Mouse (Mus musculus): ENCODE results near the gene Pin1rt1. TPM values are rescaled to one million over a fixed set of nuclear protein-coding genes. Genes with fewer than 3 reads are reported as not detected.

The Pin1rt1 gene
- total RNA-seq, 1 experiment from 2014 or later = not detected

DNA sequence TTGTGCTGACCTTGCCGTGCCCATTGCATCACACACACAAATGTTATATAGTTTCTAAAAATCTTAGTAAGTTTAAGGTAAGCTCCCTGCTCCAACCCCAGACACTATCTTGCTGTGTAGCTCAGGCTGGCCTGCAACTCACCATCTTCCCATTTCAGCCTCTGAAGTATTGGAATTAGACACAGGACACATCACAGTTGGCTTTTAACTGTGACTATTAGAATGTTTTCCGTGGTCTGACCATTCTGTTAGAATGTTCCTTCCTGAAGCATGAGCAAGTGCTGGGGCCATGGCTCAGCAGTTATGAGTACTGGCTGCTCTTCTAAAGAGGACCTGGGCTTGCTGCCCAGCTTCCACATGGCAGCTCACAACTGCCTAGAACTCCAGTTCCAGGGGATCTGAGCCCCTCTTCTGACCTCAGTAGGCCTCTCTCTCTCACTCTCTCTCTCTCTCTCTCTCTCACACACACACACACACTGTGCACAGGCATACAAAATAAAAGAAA lies 1.1 kb upstream of the Pin1rt1 start:
- no peak for ATAC-seq (ENCODE audit: extremely low read depth, insufficient number of reproducible peaks, low FRiP score, poor library complexity, severe bottlenecking)

DNA sequence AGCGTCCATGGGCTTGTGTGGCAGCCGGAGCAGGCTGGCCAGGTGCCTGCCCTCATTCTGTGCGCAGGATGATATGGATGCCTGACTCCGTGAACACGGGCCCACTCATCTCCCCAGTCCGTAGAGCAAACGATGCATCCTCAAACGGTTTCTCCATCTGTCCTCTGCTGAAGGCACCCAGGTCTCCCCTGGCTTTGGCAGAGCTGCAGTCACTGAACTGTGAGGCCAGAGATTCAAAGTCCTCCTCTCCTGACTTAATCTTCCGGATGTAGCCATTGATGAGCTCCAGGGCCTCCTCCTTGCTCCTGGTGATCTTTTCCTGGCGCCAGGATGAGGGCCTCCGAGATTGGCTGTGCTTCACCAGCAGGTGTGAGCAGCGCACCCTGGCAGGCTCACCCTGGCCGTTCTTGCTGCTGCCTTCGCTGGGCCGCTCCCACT lies 1.9 kb downstream of the Pin1rt1 start:
- no peak for ATAC-seq (ENCODE audit: extremely low read depth, insufficient number of reproducible peaks, low FRiP score, poor library complexity, severe bottlenecking)

DNA sequence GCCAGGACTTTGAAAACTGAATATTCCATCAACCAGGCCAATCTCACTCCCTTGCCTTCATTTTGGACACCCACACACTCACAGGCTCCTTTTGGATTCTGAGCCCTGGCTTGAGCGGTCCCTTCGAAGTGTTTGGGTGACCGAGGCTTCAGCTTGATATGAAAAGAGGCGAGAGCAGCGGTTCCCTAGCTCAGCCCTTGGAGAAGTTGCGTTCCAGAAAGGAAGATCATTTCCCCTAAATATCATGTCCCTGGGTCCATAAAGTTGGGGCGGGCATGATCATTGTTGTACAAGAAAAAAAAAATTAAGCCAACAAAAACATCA lies 3.7 kb downstream of the Pin1rt1 start:
- no peak for ATAC-seq (ENCODE audit: extremely low read depth, insufficient number of reproducible peaks, low FRiP score, poor library complexity, severe bottlenecking)

DNA sequence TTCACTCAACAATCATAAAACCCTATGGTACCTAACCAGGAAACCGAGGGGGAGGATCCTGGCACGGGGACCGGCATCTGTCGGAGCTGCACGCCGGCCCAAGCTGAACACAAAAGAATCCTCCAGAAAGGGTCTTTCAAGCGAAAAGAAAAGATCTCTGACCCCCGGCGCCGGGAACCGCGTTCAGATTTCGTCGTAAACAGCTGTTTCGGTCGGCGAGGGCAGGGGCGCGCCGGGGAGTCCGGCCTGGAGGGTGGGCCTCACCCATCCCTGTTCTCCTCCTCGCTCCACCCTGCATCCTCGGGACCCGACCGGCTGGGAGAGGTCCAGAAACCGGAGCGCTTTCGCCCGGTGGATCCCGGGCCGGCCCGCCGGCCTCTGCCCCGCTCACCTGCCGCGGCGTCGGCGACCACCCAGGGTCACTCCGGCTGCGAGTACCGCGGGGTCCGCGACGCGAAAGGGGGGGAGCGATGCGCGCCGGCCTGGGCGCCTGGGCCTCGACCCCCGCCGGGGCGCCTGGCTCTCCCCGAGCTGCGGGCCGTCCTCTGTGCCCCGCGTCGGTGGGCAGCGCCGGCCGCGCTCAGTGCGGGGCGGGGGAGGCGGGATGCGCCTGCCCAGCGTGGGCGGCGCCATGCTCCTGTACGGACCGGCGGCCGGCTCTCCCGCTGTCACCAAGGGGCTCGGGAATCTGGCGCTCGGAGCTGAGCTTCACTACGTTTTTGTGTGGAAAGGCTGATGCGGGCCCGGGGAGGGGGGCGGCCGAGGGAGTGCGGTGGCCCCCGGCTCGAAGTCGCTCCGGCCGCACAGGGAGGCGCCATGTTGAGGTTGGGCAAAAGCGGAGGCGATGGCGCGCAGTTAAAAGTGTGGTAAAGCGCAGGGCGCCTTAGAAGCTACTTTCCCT lies 4.3 kb downstream of the Pin1rt1 start, which contains the start of gene Tcp11l1:
Gene Tcp11l1 (minus strand): TSS at position 585 of the 901 bp plus-strand sequence.
- no peak for ATAC-seq (ENCODE audit: extremely low read depth, insufficient number of reproducible peaks, low FRiP score, poor library complexity, severe bottlenecking)

DNA sequence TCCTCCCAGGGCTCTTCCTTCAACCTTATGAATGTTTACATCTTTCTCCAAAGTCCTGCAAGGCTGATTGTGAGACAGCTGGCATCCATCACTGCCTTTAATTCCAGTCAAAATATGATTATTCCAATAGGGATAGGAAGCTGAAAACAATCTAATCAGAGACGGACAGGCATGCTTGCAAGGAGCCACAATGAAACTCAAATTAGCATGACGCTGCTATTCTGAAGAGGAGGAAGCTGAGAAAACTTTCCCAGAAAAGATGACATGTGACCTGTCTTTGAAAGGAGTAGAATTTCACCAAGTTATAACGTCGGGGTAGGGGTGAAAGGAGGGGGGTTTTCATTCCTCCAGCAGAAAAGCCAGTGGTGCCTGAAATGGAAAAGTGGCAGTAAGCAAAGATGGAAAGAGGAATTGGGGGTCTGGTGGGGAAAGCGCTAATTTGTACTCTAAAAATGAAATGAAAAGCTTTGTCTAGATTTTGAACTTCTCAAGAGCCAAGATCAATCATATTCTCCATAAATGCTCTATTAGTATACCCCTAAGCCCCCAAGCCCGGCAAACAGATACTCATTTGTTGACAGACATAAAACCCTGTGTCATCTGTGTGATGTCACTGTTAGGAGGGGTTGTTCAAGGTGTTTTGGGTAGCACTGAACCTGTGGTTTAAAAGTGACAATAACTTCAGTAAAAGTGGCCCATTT lies 5.4 kb downstream of the Pin1rt1 start:
- no peak for ATAC-seq (ENCODE audit: extremely low read depth, insufficient number of reproducible peaks, low FRiP score, poor library complexity, severe bottlenecking)

DNA sequence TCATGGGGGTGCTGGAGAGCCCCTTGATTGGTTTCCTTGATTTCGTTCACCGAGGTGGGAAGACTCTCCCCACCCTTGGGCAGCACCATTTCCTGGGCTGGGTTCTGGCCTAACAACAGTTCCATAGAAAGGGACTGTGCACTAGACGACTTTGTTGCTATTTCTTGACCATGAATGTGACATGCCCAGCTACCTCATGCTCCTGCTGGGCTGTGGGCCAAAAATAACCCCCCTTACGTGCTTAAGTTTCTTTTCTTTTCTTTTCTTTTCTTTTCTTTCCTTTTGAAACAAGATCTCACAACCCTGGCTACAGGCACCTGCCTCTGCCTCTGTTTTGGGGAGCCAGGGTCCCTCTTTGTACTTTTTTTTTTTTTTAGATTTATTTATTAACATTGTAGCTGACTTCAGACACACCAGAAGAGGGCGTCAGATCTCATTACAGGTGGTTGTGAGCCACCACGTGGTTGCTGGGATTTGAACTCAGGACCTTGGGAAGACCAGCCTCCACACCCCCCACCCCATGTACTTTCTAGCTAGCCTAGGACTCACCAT lies 6.3 kb downstream of the Pin1rt1 start:
- no peak for ATAC-seq (ENCODE audit: extremely low read depth, insufficient number of reproducible peaks, low FRiP score, poor library complexity, severe bottlenecking)

DNA sequence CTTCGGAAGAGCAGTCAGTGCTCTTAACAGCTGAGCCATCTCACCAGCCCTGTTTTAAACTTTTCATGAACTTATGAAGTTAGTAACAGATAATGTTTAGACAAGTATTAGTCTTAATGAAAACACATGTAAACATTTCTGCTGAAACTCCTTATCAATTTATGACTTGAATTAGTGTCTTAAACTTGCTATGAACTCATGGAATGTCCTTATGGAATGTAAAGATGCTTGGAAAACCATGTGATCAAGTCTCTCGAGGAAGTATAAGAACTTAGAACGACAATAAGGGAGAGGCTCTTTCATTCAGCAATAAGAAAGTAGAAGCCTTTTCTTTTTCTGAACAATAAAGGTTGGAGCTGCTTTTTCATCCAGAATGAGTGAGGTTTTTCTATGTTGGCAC lies 11.8 kb downstream of the Pin1rt1 start:
- ATAC-seq (ENCODE audit: extremely low read depth, insufficient number of reproducible peaks, low FRiP score, poor library complexity, severe bottlenecking) = no peak

DNA sequence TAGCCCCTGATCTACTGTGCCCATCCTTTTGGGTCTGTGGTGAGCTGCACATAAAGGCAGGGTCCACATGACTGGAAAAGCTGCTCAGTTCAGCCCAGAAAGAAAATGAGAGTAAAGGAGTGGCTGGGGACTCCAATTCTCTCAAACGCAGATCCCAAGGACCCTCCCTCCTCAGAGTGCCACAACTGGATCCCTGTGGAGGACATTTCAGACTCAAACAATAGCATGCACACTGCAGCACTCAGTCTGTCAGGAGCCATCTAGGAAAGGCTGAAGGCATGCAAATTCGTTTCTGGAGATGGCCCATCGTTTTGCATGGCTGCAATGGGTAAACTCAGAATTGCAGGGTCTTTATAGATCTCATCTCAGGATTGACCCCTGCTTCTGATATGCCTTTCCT lies 13.0 kb downstream of the Pin1rt1 start:
- ATAC-seq (ENCODE audit: extremely low read depth, insufficient number of reproducible peaks, low FRiP score, poor library complexity, severe bottlenecking) = no peak

DNA sequence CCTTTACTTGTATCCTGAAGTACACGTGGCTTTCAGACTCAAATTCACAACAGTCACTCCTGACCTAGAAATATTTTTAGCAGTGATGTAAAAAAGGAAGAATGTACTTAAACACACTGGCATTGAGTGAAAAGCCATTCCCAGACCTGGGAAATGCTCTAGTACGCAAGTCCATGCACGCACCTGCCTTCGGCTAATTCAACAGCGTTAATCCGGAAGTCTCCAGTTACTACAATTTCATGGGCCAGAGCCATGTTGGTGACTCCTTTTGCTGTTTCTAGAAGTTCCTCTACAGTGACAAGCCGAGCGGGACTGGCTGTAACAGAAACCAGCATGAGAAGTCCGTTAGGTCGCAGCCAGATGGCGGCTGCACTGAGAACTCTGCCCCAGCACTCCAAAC lies 16.5 kb downstream of the Pin1rt1 start:
- no peak for ATAC-seq (ENCODE audit: extremely low read depth, insufficient number of reproducible peaks, low FRiP score, poor library complexity, severe bottlenecking)

DNA sequence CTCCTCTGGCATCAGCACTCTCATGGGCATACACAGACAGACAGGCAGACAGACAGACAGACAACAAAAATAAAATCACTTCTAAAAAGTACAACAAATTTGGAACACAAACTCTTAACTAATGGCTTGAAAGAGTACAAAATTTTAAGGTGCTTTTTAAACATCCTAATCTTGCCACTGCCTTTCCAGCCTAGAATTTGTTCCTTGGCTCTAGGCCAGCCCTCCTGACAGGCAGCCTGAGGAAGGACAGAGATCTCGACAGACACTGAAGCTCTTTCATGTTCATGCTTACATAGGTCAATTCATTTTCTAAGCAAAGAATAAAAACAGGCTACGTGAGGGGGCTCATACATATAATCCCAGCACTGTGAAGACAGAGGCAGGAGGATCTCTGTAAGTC lies 23.6 kb downstream of the Pin1rt1 start:
- ATAC-seq (ENCODE audit: extremely low read depth, insufficient number of reproducible peaks, low FRiP score, poor library complexity, severe bottlenecking) = no peak

DNA sequence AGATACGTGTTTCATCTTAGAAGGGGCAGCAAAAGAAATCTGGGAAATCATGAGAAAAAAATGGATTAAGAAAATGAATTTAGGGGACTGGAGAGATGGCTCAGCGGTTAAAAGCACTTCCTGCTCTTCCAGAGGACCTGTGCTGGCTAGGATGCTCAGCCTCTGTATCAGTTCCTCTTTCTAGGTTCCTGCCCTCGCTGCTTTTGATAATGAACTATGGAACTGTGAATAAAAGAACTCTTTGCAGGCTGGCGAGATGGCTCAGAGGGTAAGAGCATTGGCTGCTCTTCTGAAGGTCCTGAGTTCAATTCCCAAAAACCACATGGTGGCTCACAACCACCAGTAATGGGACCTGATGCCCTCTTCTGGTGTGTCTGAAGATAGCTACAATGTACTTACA lies 25.5 kb downstream of the Pin1rt1 start:
- ATAC-seq (ENCODE audit: extremely low read depth, insufficient number of reproducible peaks, low FRiP score, poor library complexity, severe bottlenecking) = 0 out of 2 replicates have a peak, but pooled peaks have one; percentile 23

DNA sequence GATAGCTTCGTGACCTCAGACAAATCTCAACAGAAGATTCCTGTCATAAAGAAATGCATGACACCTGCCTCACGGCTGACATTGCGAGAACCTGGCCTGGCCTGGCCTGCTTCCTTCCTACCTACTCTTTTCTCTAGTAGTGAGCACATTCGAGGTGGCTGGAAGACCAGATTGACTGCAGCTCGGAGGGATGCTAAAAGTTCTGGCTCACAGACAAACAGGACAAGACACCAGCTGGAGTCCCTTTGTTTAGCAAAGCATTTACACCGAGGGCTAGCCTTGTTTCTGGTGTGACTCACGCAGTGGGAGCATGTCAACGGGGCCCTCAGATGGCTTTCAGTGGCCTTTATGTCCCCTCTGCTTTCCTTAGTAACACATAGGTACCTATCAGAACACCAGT lies 27.5 kb downstream of the Pin1rt1 start:
- no peak for ATAC-seq (ENCODE audit: extremely low read depth, insufficient number of reproducible peaks, low FRiP score, poor library complexity, severe bottlenecking)

DNA sequence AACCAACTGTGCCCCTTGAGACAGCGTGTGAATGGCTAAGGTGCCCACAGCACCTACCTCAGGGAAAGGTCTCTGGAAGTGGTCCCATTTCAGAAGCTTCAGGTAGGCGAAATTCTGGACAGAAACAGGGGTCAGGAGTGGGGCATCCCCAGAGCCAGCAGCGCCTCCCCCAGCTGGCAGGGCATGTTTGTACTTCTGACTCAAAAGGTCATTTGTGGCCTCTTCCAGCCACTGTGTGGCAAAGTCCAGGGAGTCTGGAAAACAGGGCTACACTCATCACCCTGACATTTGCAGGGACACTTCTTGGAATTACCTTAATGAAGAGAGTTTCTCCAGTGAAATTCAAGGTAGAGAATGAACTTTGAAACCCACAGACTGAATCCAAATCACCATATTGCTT lies 27.9 kb downstream of the Pin1rt1 start:
- no peak for ATAC-seq (ENCODE audit: extremely low read depth, insufficient number of reproducible peaks, low FRiP score, poor library complexity, severe bottlenecking)

DNA sequence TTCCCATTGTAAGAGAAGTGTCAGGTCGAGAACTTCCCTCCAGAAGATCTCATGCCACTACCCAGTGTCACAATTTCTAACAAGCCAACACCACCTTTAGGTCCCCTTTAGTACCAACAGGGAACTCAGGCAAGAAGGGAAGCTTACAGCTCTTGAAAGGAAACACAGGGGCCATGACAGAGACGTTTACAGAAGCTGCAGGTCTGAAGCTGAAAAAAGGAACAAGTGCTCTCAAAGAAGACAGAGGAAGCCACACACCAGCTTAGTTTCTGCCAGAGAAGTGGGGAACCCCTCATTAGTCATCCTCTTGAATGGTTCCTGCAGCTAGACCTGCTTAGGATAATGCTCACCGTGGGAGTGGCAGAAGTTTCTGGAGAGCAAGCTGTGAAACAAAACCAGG lies 28.9 kb downstream of the Pin1rt1 start:
- 0 out of 2 replicates have a peak, but pooled peaks have one; percentile 11 for ATAC-seq (ENCODE audit: extremely low read depth, insufficient number of reproducible peaks, low FRiP score, poor library complexity, severe bottlenecking)

DNA sequence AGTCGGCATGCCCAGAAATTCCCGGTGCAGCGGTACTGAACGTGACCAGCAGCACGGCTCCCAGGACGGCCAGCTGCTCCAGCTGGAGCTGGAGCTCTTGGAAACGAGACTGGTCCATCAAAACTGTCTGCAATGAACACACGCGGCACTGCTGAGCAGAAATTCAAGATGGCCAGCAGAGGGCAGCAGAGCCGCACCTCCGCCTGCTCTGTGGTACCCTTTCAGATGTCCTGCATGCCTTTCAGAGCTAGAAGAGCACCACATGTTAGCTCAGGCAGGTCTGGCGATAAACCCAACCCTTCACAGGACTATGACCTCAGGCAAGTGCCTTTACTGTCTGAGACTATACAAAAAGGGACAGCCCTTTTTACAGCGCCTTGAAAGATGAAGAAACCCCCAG lies 30.8 kb downstream of the Pin1rt1 start:
- no peak for ATAC-seq (ENCODE audit: extremely low read depth, insufficient number of reproducible peaks, low FRiP score, poor library complexity, severe bottlenecking)

DNA sequence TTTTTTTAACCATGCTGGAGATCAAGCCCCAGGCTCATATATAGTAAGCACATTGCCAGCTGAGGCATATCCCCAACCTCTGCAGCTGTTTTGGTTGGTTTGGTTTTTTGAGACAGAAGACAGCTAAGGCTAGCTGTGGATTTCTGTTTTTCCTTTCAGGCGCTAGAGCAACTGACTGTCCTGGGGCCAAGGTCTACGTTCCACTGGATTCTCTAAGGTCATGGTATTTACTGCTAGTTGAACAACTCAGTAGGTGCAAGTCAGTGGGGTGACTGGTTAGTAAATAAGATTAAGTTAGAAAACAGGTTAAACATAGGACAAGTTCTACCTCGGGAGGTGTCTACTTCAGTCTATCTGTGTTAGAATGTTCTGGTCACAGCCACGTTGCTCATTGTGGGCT lies 31.4 kb downstream of the Pin1rt1 start:
- ATAC-seq (ENCODE audit: extremely low read depth, insufficient number of reproducible peaks, low FRiP score, poor library complexity, severe bottlenecking) = no peak

DNA sequence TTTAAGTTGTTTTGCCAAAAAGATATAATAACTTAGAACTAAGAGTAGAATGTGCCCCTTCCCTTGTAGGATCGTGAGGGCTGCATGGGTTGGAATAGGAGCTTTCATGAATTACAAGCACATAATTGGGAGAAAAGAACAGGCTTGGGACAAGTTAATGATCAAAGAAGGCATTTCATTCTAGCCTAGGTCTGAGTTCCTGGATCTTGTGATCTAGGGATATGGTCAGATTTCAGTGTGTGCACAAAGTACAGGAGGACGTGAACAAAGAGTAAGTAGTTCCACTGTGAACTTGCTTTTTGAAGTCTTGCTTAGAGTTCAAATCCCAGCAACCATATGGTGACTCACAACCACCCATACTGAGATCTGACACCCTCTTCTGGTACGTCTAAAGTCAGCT lies 38.9 kb downstream of the Pin1rt1 start:
- no peak for ATAC-seq (ENCODE audit: extremely low read depth, insufficient number of reproducible peaks, low FRiP score, poor library complexity, severe bottlenecking)

DNA sequence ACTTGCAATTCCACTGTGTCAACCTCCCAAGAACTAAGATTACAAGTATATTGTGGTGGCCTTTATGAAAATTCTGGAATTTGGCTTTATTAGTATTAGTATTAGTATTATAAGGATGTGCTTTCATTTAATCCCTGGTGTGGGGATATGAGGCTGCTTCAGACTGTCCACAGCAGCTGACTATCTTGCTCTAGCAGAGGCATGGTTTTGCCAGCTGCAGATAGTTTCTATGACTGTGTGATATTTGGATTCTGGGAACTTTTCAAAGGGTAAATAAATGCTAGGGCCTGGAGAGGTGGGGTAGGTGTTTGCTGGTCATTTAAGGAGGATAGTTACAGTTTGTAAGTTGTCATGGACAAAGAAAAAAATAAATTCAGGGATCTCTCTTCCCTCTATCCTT lies 44.5 kb downstream of the Pin1rt1 start:
- no peak for ATAC-seq (ENCODE audit: extremely low read depth, insufficient number of reproducible peaks, low FRiP score, poor library complexity, severe bottlenecking)

DNA sequence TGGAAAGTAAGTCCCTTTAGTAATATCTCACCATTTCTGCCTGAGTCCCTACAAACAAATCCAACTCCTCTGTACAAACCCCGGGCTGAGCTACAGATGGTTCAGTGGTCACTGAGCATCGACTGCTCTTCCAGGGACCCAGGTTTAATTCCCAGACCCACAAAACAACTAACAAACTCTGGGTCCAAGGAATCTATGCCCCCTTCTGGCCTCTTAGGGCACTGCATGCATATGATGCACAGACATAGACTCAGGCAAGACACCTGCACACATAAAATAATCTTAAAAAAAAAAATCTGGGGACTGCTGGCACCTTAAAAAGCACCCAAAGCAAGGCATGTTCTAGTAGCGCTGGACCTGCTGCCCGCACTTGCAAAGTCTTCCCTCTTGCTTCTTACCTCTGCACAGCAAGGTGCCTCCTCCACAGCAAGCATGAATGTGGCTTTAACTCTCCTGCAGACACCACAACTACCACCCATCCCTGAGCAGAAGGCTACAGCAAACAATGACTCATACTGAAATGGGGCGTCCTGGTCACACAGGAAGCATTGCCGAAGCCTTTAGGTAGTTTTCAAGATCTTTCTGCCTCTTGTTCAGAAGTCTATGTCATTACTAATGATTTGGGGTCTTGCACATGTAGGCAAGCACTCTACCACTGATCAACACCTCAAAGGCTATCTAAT lies 46.9 kb downstream of the Pin1rt1 start:
- ATAC-seq (ENCODE audit: extremely low read depth, insufficient number of reproducible peaks, low FRiP score, poor library complexity, severe bottlenecking) = no peak

All from neutrophil, adult 5-6 weeks (primary cell).